Mouse (Mus musculus) liver, adult 2 months (tissue): Measurements from ENCODE around the gene Tll1.

ENCODE experiments used
- CTCF ChIP-seq: fragments of 200-500 bp; IDR thresholded peaks from 2 replicates; pipeline ENCODE4 v1.5.1; 2011; ENCODE audit warnings: low read depth, low read length, control low read depth
- POLR2A ChIP-seq: fragments of 200-500 bp; IDR thresholded peaks from 2 replicates; pipeline ENCODE4 v1.6.1; 2011; ENCODE audit warnings: low read length, control low read depth; ENCODE audit not compliant: insufficient read depth; ENCODE audit errors: extremely low read depth

DNA sequence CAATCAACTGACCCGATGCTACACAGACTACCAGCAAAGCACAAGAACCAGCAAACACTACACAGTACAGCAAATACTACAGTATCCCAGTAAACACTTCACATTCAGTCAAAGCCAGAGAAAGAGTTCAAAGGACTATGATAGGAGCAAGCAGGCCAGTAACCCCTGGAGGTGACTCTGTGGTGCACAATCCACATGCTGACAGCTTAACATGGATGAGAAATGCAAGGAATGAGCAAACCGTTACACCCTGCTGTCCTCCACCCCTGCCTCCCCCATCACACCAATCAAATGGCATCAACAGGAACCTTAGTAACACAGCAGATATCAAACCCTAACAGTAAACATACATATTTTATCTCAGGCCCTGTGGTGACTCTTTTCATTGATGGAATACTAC lies 7.7 kb downstream of the Tll1 start:
- no peak for TF ChIP-seq CTCF
- TF ChIP-seq POLR2A, result no peak
